Mouse (Mus musculus) kidney, adult 2 months (tissue): ENCODE data around the gene Rpusd2.

Experiments used
- CTCF ChIP-seq: fragments of 200-500 bp; conservative IDR thresholded peaks from 2 replicates; pipeline ENCODE4 v1.5.1; 2011; ENCODE audit warnings: low read depth, mild to moderate bottlenecking, control low read depth, low read length, moderate library complexity, mixed read lengths; ENCODE audit not compliant: insufficient read depth, insufficient read length
- POLR2A ChIP-seq: fragments of 200-500 bp; IDR thresholded peaks from one replicate; pipeline ENCODE4 v1.6.1; 2011; ENCODE audit warnings: low read depth, low read length, control low read depth

DNA sequence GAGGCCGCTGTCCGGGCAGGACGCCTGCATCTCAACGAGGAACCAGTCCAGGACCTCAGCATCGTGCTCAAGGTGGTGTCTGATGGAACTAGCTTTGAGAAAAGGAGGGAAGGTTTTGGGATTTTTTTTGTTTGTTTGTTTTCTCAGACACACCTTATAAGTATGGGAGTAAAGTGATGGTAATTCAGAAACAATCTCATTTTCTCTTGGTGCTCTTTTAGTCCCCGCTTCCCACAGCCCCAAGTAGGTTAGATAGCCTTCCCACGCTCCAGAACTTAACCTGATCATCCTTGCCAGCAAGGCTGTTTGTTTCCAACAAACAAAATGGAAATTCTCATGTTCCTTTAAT is 781 bp downstream of the Rpusd2 start:
- TF ChIP-seq POLR2A = no peak
- no peak for TF ChIP-seq CTCF
